Mouse (Mus musculus) heart, embryonic 16.5 days (tissue): Measurements from ENCODE around the gene Nodal. TPM values are rescaled to one million over a fixed set of nuclear protein-coding genes. Genes with fewer than 3 reads are reported as not detected.

Experiments
- ATAC-seq: fragments of 200-750 bp; cut with Nextera tagmentation; replicated peaks from 2 replicates; pipeline ENCODE4 v1.8.0; 2017; ENCODE audit warnings: moderate number of reproducible peaks; ENCODE audit not compliant: insufficient read depth, low FRiP score; ENCODE audit errors: extremely low read depth
- H3K27ac ChIP-seq: fragments of 300-500 bp; sonication (generic); 2 replicates; pipeline ENCODE4 v1.5.1; 2014; ENCODE audit warnings: mild to moderate bottlenecking, low read length, control low read depth, moderate library complexity
- H3K27me3 ChIP-seq: fragments of 300-500 bp; sonication (generic); 2 replicates; pipeline ENCODE4 v1.6.1; 2014; ENCODE audit warnings: low read length, mixed read lengths; ENCODE audit not compliant: control insufficient read depth, insufficient read depth
- H3K36me3 ChIP-seq: fragments of 300-500 bp; sonication (generic); 2 replicates; pipeline ENCODE4 v1.6.1; 2014; ENCODE audit not compliant: control insufficient read depth, insufficient read depth
- H3K4me1 ChIP-seq: fragments of 300-500 bp; sonication (generic); 2 replicates; pipeline ENCODE4 v1.6.1; 2014; ENCODE audit warnings: low read length, mixed read lengths; ENCODE audit not compliant: control insufficient read depth, insufficient read depth
- H3K4me2 ChIP-seq: fragments of 300-500 bp; sonication (generic); 2 replicates; pipeline ENCODE4 v1.6.1; 2014; ENCODE audit warnings: low read depth, mild to moderate bottlenecking, control low read depth, low read length
- H3K4me3 ChIP-seq: fragments of 300-500 bp; sonication (generic); 2 replicates; pipeline ENCODE4 v1.5.1; 2014; ENCODE audit warnings: mild to moderate bottlenecking, control low read depth, low read length
- H3K9ac ChIP-seq: fragments of 300-500 bp; sonication (generic); 2 replicates; pipeline ENCODE4 v1.6.1; 2014; ENCODE audit warnings: low read length, control low read depth
- H3K9me3 ChIP-seq: fragments of 300-500 bp; sonication (generic); replicated peaks from 2 replicates; pipeline ENCODE4 v1.6.1; 2016; ENCODE audit warnings: low read length; ENCODE audit not compliant: control insufficient read depth
- WGBS: fragments of 180-500 bp; shearing (Covaris S2); extraction: QIAGEN DNeasy Blood & Tissue Kit; methylation state at CpG from one replicate; pipeline ENCODE4 v1.1.7; 2014; 5-methylcytosine and 5-hydroxymethylcytosine counted together
- polyA plus RNA-seq: library from polyadenylated mRNA; unstranded; fragments of >200 nt; fragmentation: Nextera tagmentation; extraction: Ambion mirVana; gene quantifications from 2 replicates; pipeline ENCODE4 v1.2.1, GENCODE M21; 2015

Gene Nodal
- polyA plus RNA-seq, 1 experiment from 2014 or later = 0.14 TPM

DNA sequence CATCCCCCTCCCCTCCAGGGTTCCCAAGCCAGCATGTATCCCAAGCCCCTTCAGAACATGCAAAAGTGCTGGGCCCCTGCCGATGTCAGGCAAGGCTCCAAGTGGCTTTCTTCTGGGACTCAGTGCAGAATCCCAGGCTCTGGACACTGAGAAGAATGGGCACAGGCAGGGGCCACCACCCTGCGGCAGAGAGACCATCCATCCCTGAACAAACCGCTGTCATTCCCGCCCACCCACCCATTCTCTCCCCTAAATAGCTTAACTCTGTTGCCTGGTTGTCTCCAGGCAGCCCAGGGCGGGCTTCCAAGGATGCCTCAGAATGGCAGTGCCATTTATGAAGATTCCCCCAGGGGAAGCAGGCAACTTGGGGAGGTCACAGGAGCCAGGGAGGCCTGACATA, 28.8 kb upstream of the Nodal start:
- H3K27ac ChIP-seq = no peak overlapping the region
- no peak for ATAC-seq
- peaks cover 8% of the 10 kb centered on the region for H3K4me1 ChIP-seq
- no peak overlapping the region for H3K4me3 ChIP-seq
- no peaks in the 10 kb centered on the region for H3K36me3 ChIP-seq
- no peak overlapping the region for H3K9ac ChIP-seq
- no peaks in the 10 kb centered on the region for H3K9me3 ChIP-seq
- no peak overlapping the region for H3K4me2 ChIP-seq
- 75% methylated on average over 5 of the region's 5 CpGs for WGBS
- no peaks in the 10 kb centered on the region for H3K27me3 ChIP-seq

DNA sequence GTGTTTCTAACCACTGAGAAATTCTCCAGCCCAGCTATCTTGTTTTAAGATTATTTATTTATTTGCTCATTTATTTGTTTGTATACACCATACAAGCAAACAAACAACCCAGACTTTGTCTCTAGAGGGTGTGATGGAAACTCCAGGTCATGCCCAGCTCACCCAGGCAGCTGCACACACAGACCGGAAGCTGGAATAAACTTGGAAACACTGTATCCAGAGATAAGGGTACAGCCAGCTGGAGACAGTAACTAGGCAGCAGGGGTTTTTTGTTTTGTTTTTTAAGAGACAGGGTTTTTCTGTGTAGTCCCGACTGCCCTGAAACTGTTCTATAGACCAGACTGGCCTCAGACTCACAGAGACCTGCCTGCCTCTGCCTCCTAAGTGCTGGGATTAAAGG, 27.6 kb upstream of the Nodal start:
- Histone ChIP-seq H3K4me1 (peaks cover 9% of the 10 kb centered on the region), H3K27ac (no peak overlapping the region), H3K4me3 (no peak overlapping the region), H3K4me2 (no peak overlapping the region), H3K27me3 (no peaks in the 10 kb centered on the region), H3K9me3 (no peaks in the 10 kb centered on the region), H3K36me3 (no peaks in the 10 kb centered on the region), H3K9ac (no peak overlapping the region)
- WGBS = 27% methylated on average over 2 of the region's 2 CpGs
- ATAC-seq = peak; percentile 26; the same call in 1 of the 2 replicates

DNA sequence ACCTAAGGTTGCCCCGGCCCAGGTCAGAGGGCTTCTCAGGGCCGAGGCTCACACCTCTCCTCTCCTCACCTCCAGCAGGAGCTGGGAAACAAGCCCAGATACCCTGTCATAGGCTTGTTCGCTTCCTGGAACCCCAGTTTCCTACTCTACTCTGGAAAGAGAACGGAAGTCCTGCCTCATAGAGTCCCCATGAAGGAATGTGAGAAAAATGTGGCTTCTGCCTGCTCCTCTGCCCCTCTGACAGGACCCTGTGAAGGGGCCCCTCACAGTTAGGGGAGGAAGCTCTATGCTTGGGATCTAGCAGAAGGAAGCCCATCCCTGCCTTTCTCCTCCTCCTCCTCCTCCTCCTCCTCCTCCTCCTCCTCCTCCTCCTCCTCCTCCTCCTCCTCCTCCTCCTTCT, 25.2 kb upstream of the Nodal start:
- no peak for ATAC-seq
- no peak overlapping the region for H3K4me2 ChIP-seq
- H3K36me3 ChIP-seq = no peaks in the 10 kb centered on the region
- no peaks in the 10 kb centered on the region for H3K9me3 ChIP-seq
- H3K4me3 ChIP-seq = no peak overlapping the region
- no peak overlapping the region for H3K9ac ChIP-seq
- H3K27me3 ChIP-seq = no peaks in the 10 kb centered on the region
- H3K4me1 ChIP-seq = peaks cover 8% of the 10 kb centered on the region
- 30% methylated on average over 4 of the region's 4 CpGs for WGBS
- H3K27ac ChIP-seq = no peak overlapping the region

DNA sequence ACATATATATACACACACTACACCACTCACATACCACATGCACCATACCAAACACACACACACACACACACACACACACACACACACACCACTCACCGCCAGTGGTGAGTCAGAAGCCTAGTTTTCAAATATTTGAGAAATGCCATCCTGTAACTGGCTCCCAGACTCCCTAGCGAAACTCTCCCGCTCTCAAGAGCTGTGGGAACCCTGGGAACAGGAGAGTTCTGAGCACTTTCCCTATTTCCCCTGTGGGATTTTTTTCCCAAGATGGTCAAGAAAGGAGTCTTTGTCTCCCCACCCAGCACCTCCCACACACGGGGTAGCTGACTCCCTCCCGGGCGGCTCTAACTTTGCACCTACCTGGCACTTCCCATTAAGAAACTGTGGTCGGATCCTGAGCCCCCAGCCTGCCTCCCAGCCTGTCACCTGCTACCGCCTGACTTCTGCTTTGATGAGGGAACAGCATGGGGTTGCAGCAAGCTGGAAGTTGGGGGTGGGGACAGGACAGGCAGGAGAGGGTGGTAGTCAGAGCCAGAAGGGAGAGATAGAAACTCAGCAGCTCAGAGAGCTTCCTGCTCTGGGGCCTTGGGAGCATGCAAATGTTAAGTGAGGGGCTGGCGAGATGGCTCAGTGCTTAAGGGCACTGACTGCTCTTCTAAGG, 23.2 kb upstream of the Nodal start:
- 19% methylated on average over 9 of the region's 9 CpGs for WGBS
- no peak for ATAC-seq
- Histone ChIP-seq H3K27me3 (no peaks in the 10 kb centered on the region), H3K9me3 (no peaks in the 10 kb centered on the region), H3K4me2 (peak overlapping the region; percentile 32; the same call in 1 of the 2 replicates), H3K36me3 (no peaks in the 10 kb centered on the region), H3K4me1 (peaks cover 8% of the 10 kb centered on the region), H3K9ac (peak overlapping the region; percentile 49), H3K27ac (no peak overlapping the region), H3K4me3 (no peak overlapping the region)

DNA sequence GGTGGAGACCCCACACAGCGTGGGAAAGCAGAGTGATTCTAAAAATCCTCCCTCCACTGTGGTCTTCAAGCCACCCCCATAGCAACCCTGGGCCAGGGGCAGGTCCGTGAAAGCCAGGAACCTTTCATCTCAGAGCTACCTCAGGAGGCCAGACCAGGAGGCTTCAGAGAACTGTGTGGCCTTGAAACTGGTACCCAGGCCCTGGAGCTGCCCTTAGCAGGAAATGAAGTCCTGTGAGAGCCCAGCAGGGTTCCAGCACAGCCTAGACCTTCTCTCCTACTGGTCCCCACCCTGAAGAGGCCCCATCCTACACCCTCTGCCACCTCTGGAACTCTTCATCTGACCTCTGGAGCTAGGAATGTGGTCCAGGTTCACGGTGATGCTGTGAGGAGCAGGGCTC, 19.6 kb upstream of the Nodal start:
- WGBS = 54% methylated on average over 3 of the region's 3 CpGs
- no peak for ATAC-seq
- H3K9ac ChIP-seq = no peak overlapping the region
- no peak overlapping the region for H3K4me2 ChIP-seq
- no peaks in the 10 kb centered on the region for H3K27me3 ChIP-seq
- no peaks in the 10 kb centered on the region for H3K36me3 ChIP-seq
- H3K4me1 ChIP-seq = peaks cover 8% of the 10 kb centered on the region
- H3K9me3 ChIP-seq = peaks cover 4% of the 10 kb centered on the region
- H3K27ac ChIP-seq = no peak overlapping the region
- H3K4me3 ChIP-seq = no peak overlapping the region

DNA sequence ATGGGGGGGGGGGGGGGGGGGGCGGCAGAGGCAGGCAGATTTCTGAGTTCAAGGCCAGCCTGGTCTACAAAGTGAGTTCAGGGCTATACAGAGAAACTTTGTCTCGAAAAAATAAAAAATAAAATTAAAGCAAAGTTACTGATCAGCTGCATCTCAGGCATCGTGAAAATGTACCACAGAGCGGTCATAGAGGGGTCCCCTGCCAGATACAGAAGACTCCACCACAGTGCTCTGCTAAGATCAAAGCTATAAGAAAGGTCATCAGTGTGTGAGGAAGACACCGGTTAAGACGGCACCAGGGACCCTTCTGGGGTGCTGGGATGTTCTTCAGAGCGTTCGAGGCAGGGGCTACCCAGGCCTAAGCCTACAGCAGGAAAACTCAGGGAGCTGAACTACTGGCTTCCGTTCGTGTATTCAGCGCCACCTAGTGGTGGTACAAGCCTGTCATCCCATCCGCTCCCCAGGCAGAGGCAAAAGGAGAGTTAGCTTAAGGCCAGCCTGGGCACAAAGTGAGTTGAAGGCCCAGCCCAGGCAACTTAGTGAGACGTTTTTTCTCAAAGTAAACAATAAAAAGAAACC, 18.5 kb upstream of the Nodal start:
- peak; percentile 75 for ATAC-seq
- H3K9me3 ChIP-seq = peaks cover 4% of the 10 kb centered on the region
- H3K9ac ChIP-seq = no peak overlapping the region
- no peak overlapping the region for H3K27ac ChIP-seq
- no peak overlapping the region for H3K4me2 ChIP-seq
- H3K4me3 ChIP-seq = no peak overlapping the region
- peaks cover 7% of the 10 kb centered on the region for H3K4me1 ChIP-seq
- WGBS = 19% methylated on average over 12 of the region's 13 CpGs
- H3K27me3 ChIP-seq = no peaks in the 10 kb centered on the region
- H3K36me3 ChIP-seq = no peaks in the 10 kb centered on the region

DNA sequence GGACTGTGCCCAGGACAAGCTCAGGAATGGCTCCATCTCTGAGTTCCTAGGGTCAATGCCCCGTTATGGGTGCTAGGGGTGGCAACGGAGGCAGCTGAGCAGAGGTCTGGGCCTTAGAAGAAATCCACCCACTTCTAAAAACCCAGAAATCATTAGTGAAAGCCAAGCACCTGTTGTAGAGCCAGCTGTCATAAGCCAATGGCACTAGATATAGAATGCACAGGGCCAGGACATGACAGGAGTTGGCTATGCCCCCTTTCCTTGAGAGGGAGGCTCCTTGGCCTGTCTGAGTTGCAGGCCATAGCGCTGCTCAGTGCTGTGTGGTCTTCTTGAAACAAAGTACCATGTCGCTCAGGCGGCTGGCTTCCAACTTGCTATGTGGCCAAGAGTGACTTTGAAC, 17.4 kb upstream of the Nodal start:
- Histone ChIP-seq H3K4me1 (no peaks in the 10 kb centered on the region), H3K4me2 (no peak overlapping the region), H3K4me3 (no peak overlapping the region), H3K9ac (no peak overlapping the region), H3K36me3 (no peaks in the 10 kb centered on the region), H3K27me3 (no peaks in the 10 kb centered on the region; the same call in 1 of the 2 replicates), H3K9me3 (peaks cover 4% of the 10 kb centered on the region), H3K27ac (no peak overlapping the region)
- ATAC-seq = no peak
- WGBS = 88% methylated on average over 5 of the region's 5 CpGs

DNA sequence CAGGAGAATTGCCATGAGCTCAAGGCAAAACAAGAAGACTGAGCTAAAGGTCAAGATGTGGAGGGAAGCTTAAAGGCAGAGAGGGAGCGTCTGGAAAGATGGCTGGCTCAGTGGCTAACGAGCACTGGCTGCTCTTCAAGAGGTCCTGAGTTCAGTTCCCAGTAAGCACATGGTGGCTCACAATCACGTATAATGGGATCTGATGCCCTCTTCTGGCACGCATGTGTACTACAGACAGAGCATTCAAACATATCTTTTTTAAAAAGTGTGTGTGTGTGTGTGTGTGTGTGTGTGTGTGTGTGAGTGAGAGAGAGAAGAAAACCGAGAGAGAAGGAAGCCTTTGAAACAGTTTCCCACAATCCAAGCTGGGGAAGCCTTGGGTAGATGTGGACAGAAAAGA, 15.3 kb upstream of the Nodal start:
- peaks cover 4% of the 10 kb centered on the region for H3K9me3 ChIP-seq
- no peak overlapping the region for H3K9ac ChIP-seq
- H3K27me3 ChIP-seq = no peaks in the 10 kb centered on the region; the same call in 1 of the 2 replicates
- no peak overlapping the region for H3K4me3 ChIP-seq
- no peak overlapping the region for H3K4me2 ChIP-seq
- no peak overlapping the region for H3K27ac ChIP-seq
- no peaks in the 10 kb centered on the region for H3K36me3 ChIP-seq
- WGBS = 78% methylated on average over 5 of the region's 5 CpGs
- H3K4me1 ChIP-seq = no peaks in the 10 kb centered on the region
- no peak for ATAC-seq

DNA sequence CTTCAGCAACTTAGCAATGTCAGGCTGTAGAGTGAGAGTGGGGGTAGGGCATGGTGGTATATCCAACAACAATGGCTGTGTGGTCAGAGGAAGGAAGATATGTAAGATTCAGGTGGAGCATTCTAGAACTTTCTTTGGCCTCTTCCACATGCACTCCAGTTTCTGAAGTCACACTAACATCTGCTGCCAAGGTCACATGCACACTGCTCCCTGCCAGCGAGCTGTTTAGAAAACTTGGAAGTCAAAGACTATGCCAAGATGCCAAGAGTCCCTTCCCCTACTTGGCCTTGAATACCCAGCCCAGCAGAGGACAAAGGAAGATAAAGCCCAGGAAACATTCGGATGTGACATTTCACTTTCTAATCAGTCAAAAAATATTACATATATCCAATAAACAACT, 14.9 kb upstream of the Nodal start:
- H3K4me3 ChIP-seq = no peak overlapping the region
- H3K4me2 ChIP-seq = no peak overlapping the region
- no peak overlapping the region for H3K27ac ChIP-seq
- H3K9ac ChIP-seq = no peak overlapping the region
- no peaks in the 10 kb centered on the region for H3K36me3 ChIP-seq
- no peak for ATAC-seq
- 72% methylated on average over 2 of the region's 2 CpGs for WGBS
- no peaks in the 10 kb centered on the region; the same call in 1 of the 2 replicates for H3K27me3 ChIP-seq
- no peaks in the 10 kb centered on the region for H3K4me1 ChIP-seq
- peaks cover 4% of the 10 kb centered on the region for H3K9me3 ChIP-seq
